9 mouse cellular contexts compared by ENCODE assay signal in the genomic region with DNA sequence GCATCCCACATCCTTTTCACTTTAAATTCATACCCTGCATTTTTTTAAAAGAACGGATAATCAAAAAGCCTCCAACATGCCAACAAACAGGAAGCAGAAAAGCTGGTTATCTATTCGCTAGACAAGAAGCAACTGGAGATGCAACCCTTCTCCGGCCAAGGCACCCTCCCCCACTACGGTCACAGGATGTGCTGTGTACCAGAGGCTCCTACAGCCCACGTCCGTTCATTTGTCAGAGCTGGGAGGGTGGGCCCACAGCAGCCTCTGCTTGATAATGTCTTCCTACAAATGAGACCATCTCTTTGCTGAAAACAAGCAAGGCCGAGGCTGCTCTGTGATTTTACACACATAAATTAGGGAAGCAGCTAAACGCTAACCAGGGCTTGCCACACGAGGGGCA.
DNase-seq lines count a peak whose midpoint lies in the region; ATAC-seq and TF ChIP-seq lines count a peak whose summit lies in the region.
"Had no signal": no experiment of that assay in that cellular context is flagged by ENCODE, and none has a peak within 500 bp of the region (broad histone marks: within the 10 kb centered on the region; RNA-seq: fewer than 3 reads in every experiment).

No protein-coding gene starts in this region.

- H3K27ac ChIP-seq in layer of hippocampus, adult 2 months = no peak overlapping the region
- no peak overlapping the region for H3K27ac ChIP-seq in forebrain, embryonic 15.5 days (replicated peaks)
- H3K27ac ChIP-seq in intestine, embryonic 15.5 days = peak overlapping the region; percentile 33; the same call in 1 of the 2 replicates
- H3K27ac ChIP-seq in lung, embryonic 15.5 days = peak overlapping the region; percentile 79
- H3K27ac ChIP-seq: midbrain, embryonic 12.5 days had no signal

- DNase-seq in layer of hippocampus, postnatal 10 days (ENCODE audit: low spot score in 2 of 2) = peak; percentile 10 to 18
- DNase-seq in layer of hippocampus, adult 2 months (ENCODE audit: low spot score in 2 of 2) = no peak
- DNase-seq in yolk sac, embryonic 10.5 days (ENCODE audit: low spot score) = peak; percentile 40
- DNase-seq in layer of hippocampus, adult 9-11 months = no peak
- DNase-seq in right cerebral cortex, postnatal 14 days = no peak

- H3K4me2 ChIP-seq in forebrain, embryonic 15.5 days (replicated peaks) = peak overlapping the region; percentile 16
- peak overlapping the region; percentile 24 for H3K4me2 ChIP-seq in intestine, embryonic 15.5 days (replicated peaks)
- peak overlapping the region; percentile 44 for H3K4me2 ChIP-seq in lung, embryonic 15.5 days
- H3K4me2 ChIP-seq: midbrain, embryonic 12.5 days had no signal

- peaks cover 11% of the 10 kb centered on the region for H3K4me1 ChIP-seq in forebrain, embryonic 15.5 days
- H3K4me1 ChIP-seq in intestine, embryonic 15.5 days (replicated peaks) = no peaks in the 10 kb centered on the region; the same call in 1 of the 2 replicates
- H3K4me1 ChIP-seq in lung, embryonic 15.5 days = peaks cover 16% of the 10 kb centered on the region

- no peak for ATAC-seq in forebrain, embryonic 15.5 days (replicated peaks)
- peak; percentile 63; the same call in 1 of the 2 replicates for ATAC-seq in intestine, embryonic 15.5 days
- peak; percentile 94 for ATAC-seq in lung, embryonic 15.5 days (ENCODE audit: borderline replicate concordance, extremely low read depth, low FRiP score, low TSS enrichment)

- no peak overlapping the region for H3K9ac ChIP-seq in forebrain, embryonic 15.5 days (replicated peaks)
- no peak overlapping the region for H3K9ac ChIP-seq in intestine, embryonic 15.5 days
- H3K9ac ChIP-seq in lung, embryonic 15.5 days = no peak overlapping the region
- H3K9ac ChIP-seq: midbrain, embryonic 12.5 days had no signal

- no peaks in the 10 kb centered on the region for H3K9me3 ChIP-seq in forebrain, embryonic 15.5 days
- no peaks in the 10 kb centered on the region for H3K9me3 ChIP-seq in intestine, embryonic 15.5 days
- no peaks in the 10 kb centered on the region for H3K9me3 ChIP-seq in lung, embryonic 15.5 days
- H3K9me3 ChIP-seq: midbrain, embryonic 12.5 days had no signal

- WGBS in forebrain, embryonic 15.5 days = 28% methylated on average over 9 of the region's 9 CpGs
- WGBS in intestine, embryonic 15.5 days = 31% methylated on average over 9 of the region's 9 CpGs
- 28% methylated on average over 9 of the region's 9 CpGs for WGBS in lung, embryonic 15.5 days

- H3K4me3 ChIP-seq in layer of hippocampus, adult 2 months = no peak overlapping the region
- no peak overlapping the region for H3K4me3 ChIP-seq in forebrain, embryonic 15.5 days
- no peak overlapping the region for H3K4me3 ChIP-seq in intestine, embryonic 15.5 days (replicated peaks)
- H3K4me3 ChIP-seq in lung, embryonic 15.5 days = peak overlapping the region; percentile 5
- H3K4me3 ChIP-seq: midbrain, embryonic 12.5 days had no signal

- no peaks in the 10 kb centered on the region for H3K36me3 ChIP-seq in forebrain, embryonic 15.5 days
- H3K36me3 ChIP-seq in intestine, embryonic 15.5 days = no peaks in the 10 kb centered on the region
- no peaks in the 10 kb centered on the region for H3K36me3 ChIP-seq in lung, embryonic 15.5 days
- H3K36me3 ChIP-seq: midbrain, embryonic 12.5 days had no signal

- no peak for TF ChIP-seq CTCF in layer of hippocampus, adult 2 months (conservative IDR thresholded peaks at IDR 0.05)

- H3K27me3 ChIP-seq in forebrain, embryonic 15.5 days = no peaks in the 10 kb centered on the region
- no peaks in the 10 kb centered on the region for H3K27me3 ChIP-seq in intestine, embryonic 15.5 days (replicated peaks)
- H3K27me3 ChIP-seq in lung, embryonic 15.5 days = no peaks in the 10 kb centered on the region
- H3K27me3 ChIP-seq: midbrain, embryonic 12.5 days had no signal

Comparison
In these comparisons a context has a peak if more than half of its experiments do, and no peak if none do; other contexts are left out.
1. DNase-seq: peak in layer of hippocampus, postnatal 10 days (2 of 2) and yolk sac, embryonic 10.5 days (single experiment); none in layer of hippocampus, adult 2 months (0 of 2), layer of hippocampus, adult 9-11 months (single experiment) and right cerebral cortex, postnatal 14 days (single experiment).
2. H3K27ac ChIP-seq: peak in intestine, embryonic 15.5 days (single experiment) and lung, embryonic 15.5 days (single experiment); none in layer of hippocampus, adult 2 months (single experiment) and forebrain, embryonic 15.5 days (single experiment).
3. Peak in every context shown above with its lines, with median percentiles within 50 percentile points of each other: H3K4me2 ChIP-seq.